Mouse (Mus musculus): ENCODE measurements around the gene Fdps. TPM values are rescaled to one million over a fixed set of nuclear protein-coding genes. Genes with fewer than 3 reads are reported as not detected.
"Not testable (repeated sequence)": the region's sequence is repeated elsewhere in the genome, so short reads cannot be mapped to it uniquely, and the experiment has no call there.

Fdps gene
- total RNA-seq, 2 experiments from 2014 or later, result 26.2 to 28.3 TPM

GRCm38 (mm10) chr3:89103291-89103595 is 1.5 kb upstream of the Fdps start:
- no peak for DNase-seq
- intact Hi-C loops (cut with DNase I), result loop anchor here (10.0 kb wide), 1 partner anchor 202 kb away; no protein-coding TSS in a partner anchor

GRCm38 (mm10) chr3:89102495-89103290 is 934 bp upstream of the Fdps start:
- intact Hi-C loops (cut with DNase I), result loop anchor here (10.0 kb wide), 1 partner anchor 202 kb away; no protein-coding TSS in a partner anchor
- no peak for DNase-seq

- intact Hi-C loops (cut with DNase I), result loop anchor here (10.0 kb wide), 1 partner anchor 203 kb away; no protein-coding TSS in a partner anchor
- DNase-seq, result no peak
These were observed 324 bp downstream of the Fdps start for GRCm38 (mm10) chr3:89101459-89101811.

GRCm38 (mm10) chr3:89100811-89101210 is 948 bp downstream of the Fdps start, which contains the start of gene Gm43738:
Gm43738 (minus strand) TSS chr3:89101099.
- intact Hi-C loops (cut with DNase I), result loop anchor here (10.0 kb wide), 1 partner anchor 204 kb away; no protein-coding TSS in a partner anchor
- no peak for DNase-seq

- DNase-seq, result no peak
- intact Hi-C loops (cut with DNase I), result loop anchor here (5.0 kb wide), 1 partner anchor 63 kb away; no protein-coding TSS in a partner anchor
These were observed 7.7 kb downstream of the Fdps start for GRCm38 (mm10) chr3:89094021-89094420.

- intact Hi-C loops (cut with DNase I), result loop anchor here (5.0 kb wide), 1 partner anchor 64 kb away; no protein-coding TSS in a partner anchor
- DNase-seq, result peak; percentile 84 to 87
These were observed 8.6 kb downstream of the Fdps start, which contains the start of gene Rusc1 for GRCm38 (mm10) chr3:89093175-89093574. Rusc1 (minus strand) TSS chr3:89093311.

GRCm38 (mm10) chr3:89092509-89093090 is 9.2 kb downstream of the Fdps start:
- no peak for DNase-seq
- intact Hi-C loops (cut with DNase I), result loop anchor here (5.0 kb wide), 1 partner anchor 65 kb away; no protein-coding TSS in a partner anchor

GRCm38 (mm10) chr3:89091811-89092508 is 9.8 kb downstream of the Fdps start:
- DNase-seq, result no peak
- intact Hi-C loops (cut with DNase I), result loop anchor here (5.0 kb wide), 1 partner anchor 65 kb away; no protein-coding TSS in a partner anchor

- intact Hi-C loops (cut with DNase I), result loop anchor here (1.0 to 5.0 kb wide), 2 partner anchors 66 to 125 kb away; no protein-coding TSS in a partner anchor
- DNase-seq, result peak; percentile 85 to 88
These were observed 10.8 kb downstream of the Fdps start for GRCm38 (mm10) chr3:89090694-89091655.

- DNase-seq, result peak; percentile 91
- intact Hi-C loops (cut with DNase I), result loop anchor here (1.0 to 5.0 kb wide), 2 partner anchors 67 to 126 kb away; no protein-coding TSS in a partner anchor
These were observed 11.7 kb downstream of the Fdps start for GRCm38 (mm10) chr3:89089882-89090591.

GRCm38 (mm10) chr3:89088974-89089373 is 12.8 kb downstream of the Fdps start:
- intact Hi-C loops (cut with DNase I), result no loop called here

GRCm38 (mm10) chr3:89087338-89088110 is 14.2 kb downstream of the Fdps start:
- DNase-seq, result peak; percentile 74 to 91
- intact Hi-C loops (cut with DNase I), result no loop called here

More at GRCm38 (mm10) chr3:89088974-89089373, 12.8 kb downstream of the Fdps start:
- DNase-seq, result no peak

- no peak for DNase-seq
- intact Hi-C loops (cut with DNase I), result no loop called here
These were observed 17.0 kb downstream of the Fdps start for GRCm38 (mm10) chr3:89084654-89085190.

GRCm38 (mm10) chr3:89084133-89084532 is 17.6 kb downstream of the Fdps start:
- intact Hi-C loops (cut with DNase I), result no loop called here

GRCm38 (mm10) chr3:89082287-89082686 is 19.5 kb downstream of the Fdps start:
- DNase-seq; intact Hi-C loops (cut with DNase I): not testable (repeated sequence)

More at GRCm38 (mm10) chr3:89084133-89084532, 17.6 kb downstream of the Fdps start:
- no peak for DNase-seq

- no peak for DNase-seq
- intact Hi-C loops (cut with DNase I), result no loop called here
These were observed 24.4 kb downstream of the Fdps start for GRCm38 (mm10) chr3:89077383-89077782.

GRCm38 (mm10) chr3:89067265-89067664 is 34.5 kb downstream of the Fdps start:
- intact Hi-C loops (cut with DNase I), result no loop called here
- no peak for DNase-seq

- intact Hi-C loops (cut with DNase I), result no loop called here
These were observed 40.1 kb downstream of the Fdps start for GRCm38 (mm10) chr3:89061696-89062095.

More at GRCm38 (mm10) chr3:89061696-89062095, 40.1 kb downstream of the Fdps start:
- DNase-seq, result no peak

Measured in heart, postnatal 10 days (tissue).